Comparison of ENCODE assay signal across 17 mouse cellular contexts in genomic region chr13:96571016-96571361, GRCm38 (mm10). TPM values are rescaled to one million over a fixed set of nuclear protein-coding genes. Genes with fewer than 3 reads are reported as not detected.
DNase-seq lines count a peak whose midpoint lies in the region; ATAC-seq and TF ChIP-seq lines count a peak whose summit lies in the region.
"Had no signal": no experiment of that assay in that cellular context is flagged by ENCODE, and none has a peak within 500 bp of the region (broad histone marks: within the 10 kb centered on the region; RNA-seq: fewer than 3 reads in every experiment).

No protein-coding gene starts in this region.

- no peaks in the 10 kb centered on the region for H3K27me3 ChIP-seq in kidney, embryonic 16.5 days (ENCODE audit: insufficient read depth, low read length)
- H3K27me3 ChIP-seq in embryonic facial prominence, embryonic 14.5 days (replicated peaks; ENCODE audit: control insufficient read depth, insufficient read depth, low read length) = no peaks in the 10 kb centered on the region
- H3K27me3 ChIP-seq in intestine, postnatal 0 days (replicated peaks; ENCODE audit: control insufficient read depth, insufficient read depth, low read length) = no peaks in the 10 kb centered on the region
- H3K27me3 ChIP-seq: heart, embryonic 15.5 days; neural tube, embryonic 13.5 days had no signal

- DNase-seq in kidney, postnatal 4 days = no peak
- peak; percentile 38 for DNase-seq in embryonic facial prominence, embryonic 14.5 days (ENCODE audit: low spot score)
- peak; percentile 18 for DNase-seq in retina, embryonic 14.5 days (ENCODE audit: low spot score)
- DNase-seq in yolk sac, embryonic 10.5 days (ENCODE audit: low spot score) = no peak
- DNase-seq in spleen, postnatal 36 days (ENCODE audit: low spot score in 2 of 2) = no peak
- DNase-seq: cerebellum, postnatal 10 days; forebrain, postnatal 0 days; heart, adult 2 months; layer of hippocampus, postnatal 36 days; right cerebral cortex, postnatal 4 days had no signal

- H3K4me1 ChIP-seq in kidney, embryonic 16.5 days (ENCODE audit: insufficient read depth, low read length) = peaks cover 14% of the 10 kb centered on the region
- 0 out of 2 replicates have a peak, but pooled peaks cover 2% of the 10 kb centered on the region for H3K4me1 ChIP-seq in embryonic facial prominence, embryonic 14.5 days (ENCODE audit: control insufficient read depth, insufficient read depth, low read length)
- peaks cover 6% of the 10 kb centered on the region; the same call in 1 of the 2 replicates for H3K4me1 ChIP-seq in intestine, postnatal 0 days (replicated peaks; ENCODE audit: control insufficient read depth, insufficient read depth, low read length)

- 0 out of 2 replicates have a peak, but pooled peaks cover 2% of the 10 kb centered on the region for H3K36me3 ChIP-seq in kidney, embryonic 16.5 days (ENCODE audit: insufficient read depth, low read length)
- H3K36me3 ChIP-seq in embryonic facial prominence, embryonic 14.5 days (ENCODE audit: control insufficient read depth, insufficient read depth, low read length) = peaks cover 11% of the 10 kb centered on the region
- H3K36me3 ChIP-seq in intestine, postnatal 0 days (ENCODE audit: control insufficient read depth, insufficient read depth) = peaks cover 9% of the 10 kb centered on the region

- H3K27ac ChIP-seq in kidney, embryonic 16.5 days (ENCODE audit: low read length) = peak overlapping the region; percentile 81
- no peak overlapping the region for H3K27ac ChIP-seq in embryonic facial prominence, embryonic 14.5 days (replicated peaks; ENCODE audit: low read depth, low read length)
- H3K27ac ChIP-seq in intestine, postnatal 0 days (ENCODE audit: low read depth, low read length) = peak overlapping the region; percentile 75
- H3K27ac ChIP-seq: heart, adult 2 months; heart, embryonic 15.5 days; hindbrain, embryonic 10.5 days; liver, embryonic 14.5 days; neural tube, embryonic 13.5 days had no signal

- no peak overlapping the region for H3K4me3 ChIP-seq in kidney, embryonic 16.5 days (ENCODE audit: low read length)
- H3K4me3 ChIP-seq in embryonic facial prominence, embryonic 14.5 days (ENCODE audit: low read depth, low read length) = no peak overlapping the region
- no peak overlapping the region for H3K4me3 ChIP-seq in intestine, postnatal 0 days (ENCODE audit: low read depth, low read length)
- H3K4me3 ChIP-seq: heart, adult 2 months; heart, embryonic 15.5 days; hindbrain, embryonic 10.5 days; neural tube, embryonic 13.5 days had no signal

- H3K9ac ChIP-seq in kidney, embryonic 16.5 days (replicated peaks; ENCODE audit: low read length) = no peak overlapping the region
- no peak overlapping the region for H3K9ac ChIP-seq in embryonic facial prominence, embryonic 14.5 days (ENCODE audit: low read depth, low read length)
- H3K9ac ChIP-seq in intestine, postnatal 0 days (ENCODE audit: low read depth, low read length) = no peak overlapping the region
- H3K9ac ChIP-seq: forebrain, postnatal 0 days; heart, embryonic 15.5 days; liver, embryonic 14.5 days; neural tube, embryonic 13.5 days had no signal

- ATAC-seq in kidney, embryonic 16.5 days (ENCODE audit: low FRiP score, low TSS enrichment) = peak; percentile 91
- no peak for ATAC-seq in embryonic facial prominence, embryonic 14.5 days (ENCODE audit: low read depth)
- ATAC-seq in intestine, postnatal 0 days = peak; percentile 43
- ATAC-seq: forebrain, postnatal 0 days had no signal

- TF ChIP-seq CTCF in intestine, postnatal 0 days (IDR thresholded peaks at IDR 0.05; ENCODE audit: low read depth) = no peak

- no peak overlapping the region; the same call in 1 of the 2 replicates for H3K4me2 ChIP-seq in kidney, embryonic 16.5 days (replicated peaks; ENCODE audit: low read depth, low read length)
- H3K4me2 ChIP-seq in embryonic facial prominence, embryonic 14.5 days (ENCODE audit: low read depth, low read length) = no peak overlapping the region
- peak overlapping the region; percentile 37 for H3K4me2 ChIP-seq in intestine, postnatal 0 days (replicated peaks; ENCODE audit: low read depth)
- H3K4me2 ChIP-seq: heart, embryonic 15.5 days; midbrain, embryonic 11.5 days; neural tube, embryonic 13.5 days had no signal

- no peaks in the 10 kb centered on the region for H3K9me3 ChIP-seq in kidney, embryonic 16.5 days (ENCODE audit: low read length)
- H3K9me3 ChIP-seq in embryonic facial prominence, embryonic 14.5 days (ENCODE audit: control insufficient read depth, low read length) = no peaks in the 10 kb centered on the region
- H3K9me3 ChIP-seq in intestine, postnatal 0 days (ENCODE audit: control insufficient read depth) = no peaks in the 10 kb centered on the region
- H3K9me3 ChIP-seq: heart, embryonic 15.5 days; hindbrain, embryonic 10.5 days; neural tube, embryonic 13.5 days had no signal

- 31% methylated on average over 6 of the region's 6 CpGs for WGBS in kidney, embryonic 16.5 days
- WGBS in embryonic facial prominence, embryonic 14.5 days = 62% methylated on average over 6 of the region's 6 CpGs
- WGBS in intestine, postnatal 0 days = 24% methylated on average over 6 of the region's 6 CpGs

RNA-seq across cellular contexts. Expression of gene Col4a3bp, which starts 28.6 kb away (rescaled TPM):
- polyA plus RNA-seq in kidney, embryonic 16.5 days (2015; fragmentation: Nextera tagmentation; extraction: Ambion mirVana) = 8.0 and 9.3 TPM in 2 replicates
- polyA plus RNA-seq in embryonic facial prominence, embryonic 14.5 days (2014; fragmentation: Nextera tagmentation; extraction: Ambion mirVana) = 10.2 and 10.8 TPM in 2 replicates
- polyA plus RNA-seq in intestine, postnatal 0 days (2015; fragmentation: Nextera tagmentation; extraction: Ambion mirVana) = 6.8 and 8.0 TPM in 2 replicates

RNA-seq across cellular contexts. Expression of gene Polk, which starts 28.6 kb away (rescaled TPM):
- 9.2 and 10.7 TPM in 2 replicates for polyA plus RNA-seq in kidney, embryonic 16.5 days (2015; fragmentation: Nextera tagmentation; extraction: Ambion mirVana)
- polyA plus RNA-seq in embryonic facial prominence, embryonic 14.5 days (2014; fragmentation: Nextera tagmentation; extraction: Ambion mirVana) = 10.1 and 10.7 TPM in 2 replicates
- polyA plus RNA-seq in intestine, postnatal 0 days (2015; fragmentation: Nextera tagmentation; extraction: Ambion mirVana) = 2.1 and 2.2 TPM in 2 replicates

Comparison
In these comparisons a context has a peak if more than half of its experiments do, and no peak if none do; other contexts are left out.
1. DNase-seq: peak in embryonic facial prominence, embryonic 14.5 days (single experiment) and retina, embryonic 14.5 days (single experiment); none in kidney, postnatal 4 days (0 of 2), yolk sac, embryonic 10.5 days (single experiment) and spleen, postnatal 36 days (0 of 2).